Comparison of ENCODE assay signal across 8 mouse cellular contexts in the genomic region with DNA sequence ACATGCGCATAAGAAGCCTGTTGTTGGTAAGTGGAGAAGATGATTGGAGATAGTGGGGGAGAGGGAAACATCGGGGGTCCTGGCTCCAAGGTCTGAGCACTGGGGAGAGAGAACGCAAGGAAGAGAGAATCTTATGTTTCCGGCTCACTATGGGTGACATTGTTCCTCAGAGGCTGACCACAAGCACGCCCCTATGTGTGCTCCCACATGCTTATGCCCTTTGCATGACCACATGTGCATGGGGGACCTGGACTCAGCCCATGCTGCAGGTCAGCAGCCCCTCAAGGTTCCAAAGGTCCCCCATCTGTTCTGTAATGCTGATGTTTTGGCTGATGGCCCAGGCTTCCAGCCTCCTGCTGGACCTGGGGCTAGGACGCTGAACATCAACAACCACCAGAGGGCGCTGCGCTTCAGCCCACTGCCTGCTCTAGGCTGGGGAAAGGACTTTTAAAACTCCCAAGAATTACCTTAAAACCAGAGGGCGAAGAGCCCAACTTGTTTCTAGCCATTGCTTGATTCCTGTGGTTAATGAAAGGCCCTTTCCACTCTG.
DNase-seq lines count a peak whose midpoint lies in the region; ATAC-seq and TF ChIP-seq lines count a peak whose summit lies in the region.

No protein-coding gene starts in this region.

- H3K4me3 ChIP-seq in kidney, embryonic 14.5 days (ENCODE audit: low read length), result no peak overlapping the region
- H3K4me3 ChIP-seq in liver, postnatal 0 days (ENCODE audit: low read depth, low read length), result no peak overlapping the region

- peak; percentile 77; the same call in 1 of the 2 replicates for ATAC-seq in kidney, embryonic 14.5 days (ENCODE audit: low FRiP score, low TSS enrichment)
- peak; percentile 44 for ATAC-seq in liver, postnatal 0 days

- H3K27me3 ChIP-seq in kidney, embryonic 14.5 days (ENCODE audit: control insufficient read depth, insufficient read depth, low read length), result no peaks in the 10 kb centered on the region
- H3K27me3 ChIP-seq in liver, postnatal 0 days (ENCODE audit: insufficient read depth, low read length), result no peaks in the 10 kb centered on the region

- H3K4me2 ChIP-seq in kidney, embryonic 14.5 days (replicated peaks; ENCODE audit: low read depth, low read length), result no peak overlapping the region
- no peak overlapping the region for H3K4me2 ChIP-seq in liver, postnatal 0 days (ENCODE audit: low read depth, low read length)

- intact Hi-C loops in gastrocnemius, postnatal 36 days (cut with DNase I), result loop anchor here (5.0 kb wide), 1 partner anchor 1477 kb away; no protein-coding TSS in a partner anchor

- no peaks in the 10 kb centered on the region for H3K4me1 ChIP-seq in kidney, embryonic 14.5 days (ENCODE audit: control insufficient read depth, insufficient read depth, low read length)
- H3K4me1 ChIP-seq in liver, postnatal 0 days (ENCODE audit: insufficient read depth), result no peaks in the 10 kb centered on the region

- no peak for TF ChIP-seq EP300 in liver, postnatal 0 days (IDR thresholded peaks at IDR 0.05; ENCODE audit: low read depth)

- H3K36me3 ChIP-seq in kidney, embryonic 14.5 days (ENCODE audit: control insufficient read depth, insufficient read depth, low read length), result no peaks in the 10 kb centered on the region
- no peaks in the 10 kb centered on the region for H3K36me3 ChIP-seq in liver, postnatal 0 days (replicated peaks; ENCODE audit: insufficient read depth, low read length)

- no peak overlapping the region for H3K9ac ChIP-seq in kidney, embryonic 14.5 days (ENCODE audit: low read depth, low read length)
- H3K9ac ChIP-seq in liver, postnatal 0 days (replicated peaks), result no peak overlapping the region

- peak; percentile 25 to 62 for DNase-seq in urinary bladder, adult 18-20 months (ENCODE audit: low spot score in 2 of 2)
- no peak for DNase-seq in urinary bladder, postnatal 10 days (ENCODE audit: low spot score)
- DNase-seq in embryo, embryonic 11 days, result peak; percentile 86
- DNase-seq in gastrocnemius, postnatal 36 days, result peak; percentile 54 to 72
- DNase-seq in liver, postnatal 0 days, result peak; percentile 76
- DNase-seq in ovary, adult 18-20 months (ENCODE audit: low spot score), result peak; percentile 11
- DNase-seq in urinary bladder, postnatal 14 days (ENCODE audit: low spot score), result peak; percentile 77

- H3K9me3 ChIP-seq in kidney, embryonic 14.5 days (ENCODE audit: control insufficient read depth, low read length), result no peaks in the 10 kb centered on the region
- H3K9me3 ChIP-seq in liver, postnatal 0 days (ENCODE audit: low read length), result no peaks in the 10 kb centered on the region

- no peak overlapping the region for H3K27ac ChIP-seq in kidney, embryonic 14.5 days (ENCODE audit: low read depth, low read length)
- H3K27ac ChIP-seq in liver, postnatal 0 days (ENCODE audit: low read depth), result no peak overlapping the region

- TF ChIP-seq CTCF in liver, postnatal 0 days (IDR thresholded peaks at IDR 0.05; ENCODE audit: low read depth), result peak; percentile 79

- 48% methylated on average over 9 of the region's 9 CpGs for WGBS in kidney, embryonic 14.5 days
- WGBS in liver, postnatal 0 days (ENCODE audit: insufficient replicate concordance), result 44% methylated on average over 9 of the region's 9 CpGs
